Mouse (Mus musculus) ZHBTc4 (cell line): ENCODE measurements around the gene Sema6d.
A peak's percentile ranks its signal among the peaks of the same experiment; 100 is the strongest.

Experiments
- DNase-seq: peaks from one replicate; pipeline ENCODE4 v3.0.0-alpha.2; 2011; ENCODE audit warnings: low read depth, low spot score

Gene Sema6d

DNA sequence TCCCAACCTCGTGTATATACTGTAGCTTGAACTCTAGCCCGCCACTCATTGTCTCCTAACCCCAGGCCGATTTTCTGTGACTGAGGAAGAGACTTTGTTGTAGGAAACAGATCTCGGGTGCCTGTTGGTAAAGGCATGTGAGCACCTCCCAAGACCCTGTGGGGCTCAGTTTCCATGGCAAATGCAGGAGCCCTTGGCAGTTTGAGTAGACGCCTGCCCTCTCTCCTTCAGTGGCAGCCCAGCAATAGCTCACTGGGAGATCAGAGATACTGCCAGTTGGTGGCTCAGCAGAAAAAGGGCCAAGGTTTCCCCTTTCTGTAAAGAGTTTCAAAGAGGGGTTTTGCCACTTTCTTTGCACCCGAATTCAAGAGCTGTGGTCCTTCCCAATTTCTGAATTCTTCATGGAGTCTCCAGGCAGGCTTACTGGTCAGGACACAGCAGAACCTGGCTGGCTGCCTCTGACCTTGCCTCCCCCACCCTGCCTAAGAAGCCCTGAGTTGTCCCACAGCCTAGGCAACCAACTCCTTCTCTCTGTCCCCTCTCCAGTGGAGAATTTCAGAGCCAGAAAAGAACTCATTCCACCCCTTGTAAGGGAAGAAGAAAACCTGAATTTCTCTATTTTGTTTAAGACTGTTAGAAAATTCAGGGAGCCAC, 312.1 kb downstream of the Sema6d start:
- no peak for DNase-seq

DNA sequence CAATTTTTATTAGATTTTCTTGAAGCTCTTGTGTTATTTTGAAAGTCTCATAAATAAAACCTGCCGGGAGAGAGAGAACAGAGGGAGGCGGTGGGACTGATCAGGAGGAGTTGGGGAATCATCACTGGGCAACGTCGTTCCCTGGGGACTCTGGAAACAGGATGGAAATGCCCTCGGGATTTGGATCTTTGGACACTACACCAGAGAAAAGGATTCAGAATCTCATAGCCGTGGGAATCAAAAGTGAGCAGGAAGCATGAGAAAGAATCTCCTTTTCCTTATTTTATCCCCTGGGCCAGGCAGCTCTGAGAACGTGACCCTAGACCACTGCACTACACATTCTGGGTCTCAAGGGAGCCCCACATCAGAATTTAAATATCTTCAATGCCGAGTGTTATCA, 313.8 kb downstream of the Sema6d start:
- DNase-seq = no peak

- DNase-seq = no peak
Observed at GRCm38 (mm10) chr2:124403981-124404380, 314.2 kb downstream of the Sema6d start.

GRCm38 (mm10) chr2:124404631-124405562, 315.1 kb downstream of the Sema6d start:
- peak; percentile 87 for DNase-seq

GRCm38 (mm10) chr2:124408956-124409355, 319.2 kb downstream of the Sema6d start:
- no peak for DNase-seq

GRCm38 (mm10) chr2:124416730-124417129, 327.0 kb downstream of the Sema6d start:
- no peak for DNase-seq

DNA sequence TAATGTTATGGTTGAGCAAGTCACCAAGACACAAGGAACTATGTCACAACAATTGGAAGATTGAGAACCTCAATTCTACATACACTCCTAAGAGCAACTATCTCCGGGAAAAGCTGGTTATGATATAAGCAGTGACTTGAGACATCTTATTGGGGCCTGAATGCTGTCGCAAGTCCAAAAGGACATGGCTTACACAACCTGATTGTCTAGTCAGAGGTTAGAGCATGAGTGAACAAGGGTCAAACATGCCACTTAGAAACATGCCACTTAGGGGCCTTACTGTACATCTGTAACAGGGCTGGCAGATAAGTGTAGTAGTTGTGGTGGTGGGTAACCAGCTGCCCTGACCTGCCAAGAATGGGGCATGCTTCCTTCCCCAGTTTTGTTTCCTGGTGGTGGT, 328.6 kb downstream of the Sema6d start:
- no peak for DNase-seq

- no peak for DNase-seq
Observed at GRCm38 (mm10) chr2:124420170-124420825, 330.5 kb downstream of the Sema6d start.

- DNase-seq = no peak
Observed at GRCm38 (mm10) chr2:124429744-124430143, 340.0 kb downstream of the Sema6d start.

GRCm38 (mm10) chr2:124430708-124431107, 340.9 kb downstream of the Sema6d start:
- no peak for DNase-seq

DNA sequence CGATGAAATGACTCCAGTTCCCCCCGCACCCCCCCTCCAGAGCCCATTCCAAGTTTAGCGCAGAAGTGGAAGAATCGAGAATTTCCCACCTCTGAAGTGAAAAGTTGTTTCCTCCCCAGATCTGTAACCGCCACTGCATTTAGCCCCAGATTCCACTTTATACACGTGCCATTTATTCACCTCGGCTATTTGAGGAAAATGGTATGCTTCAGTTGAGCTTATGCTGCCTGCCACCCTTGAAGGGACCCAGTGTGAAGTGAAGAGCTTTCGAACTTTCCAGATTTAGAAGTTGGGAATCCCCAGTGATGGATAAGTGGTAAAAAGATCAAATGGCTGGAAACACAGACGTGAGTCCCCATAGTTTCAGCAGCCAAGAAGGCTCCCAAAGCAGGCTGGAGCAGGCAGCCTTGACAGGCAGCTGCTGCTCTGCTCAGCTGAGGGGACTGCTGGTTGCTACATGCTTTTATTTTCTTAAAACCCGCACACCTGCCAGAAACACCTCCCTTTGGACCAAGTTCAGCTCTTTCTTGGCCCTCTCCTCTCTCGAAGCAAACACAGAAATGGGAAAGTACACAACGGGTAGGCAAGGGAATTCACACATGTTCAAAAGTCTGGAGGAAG, 345.7 kb downstream of the Sema6d start:
- no peak for DNase-seq

GRCm38 (mm10) chr2:124436704-124437103, 346.9 kb downstream of the Sema6d start:
- no peak for DNase-seq

DNA sequence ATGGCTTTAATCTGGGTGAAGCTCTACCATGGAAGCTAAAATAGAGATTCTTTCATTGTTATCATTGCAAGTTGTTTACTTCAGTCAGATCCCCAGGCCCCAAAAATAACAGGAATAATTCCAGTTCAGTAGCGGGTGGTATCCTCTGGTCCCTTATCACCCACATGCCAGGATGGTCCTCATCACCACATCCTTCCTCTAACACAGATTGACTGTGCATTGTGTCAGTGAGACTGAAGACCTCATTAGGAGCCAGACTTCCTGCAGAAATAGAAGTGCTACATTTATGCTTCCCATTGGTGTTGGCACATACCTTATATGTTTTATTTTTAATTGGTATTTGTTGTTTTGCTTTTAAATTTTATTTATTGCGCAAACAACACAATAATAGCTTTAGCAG, 354.4 kb downstream of the Sema6d start:
- DNase-seq = no peak

DNA sequence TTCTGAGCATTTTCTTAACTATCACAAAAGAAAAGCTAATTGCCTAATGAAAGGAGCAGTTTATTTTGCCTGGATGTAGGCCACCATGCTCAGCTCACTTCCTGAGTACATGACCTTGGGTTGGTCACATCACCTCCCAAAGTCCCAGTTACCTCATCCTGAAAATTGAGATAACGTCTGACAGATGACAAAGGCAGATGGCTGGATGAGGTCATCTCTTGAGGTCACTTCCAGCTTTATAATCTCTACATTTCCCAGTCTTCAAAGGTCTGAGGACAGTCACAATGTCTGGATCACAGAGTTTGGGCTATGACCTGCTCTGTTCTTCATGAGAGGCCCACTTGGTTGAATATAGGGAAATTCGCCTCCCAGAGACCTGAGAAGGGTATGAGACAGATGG, 366.1 kb downstream of the Sema6d start:
- no peak for DNase-seq

DNA sequence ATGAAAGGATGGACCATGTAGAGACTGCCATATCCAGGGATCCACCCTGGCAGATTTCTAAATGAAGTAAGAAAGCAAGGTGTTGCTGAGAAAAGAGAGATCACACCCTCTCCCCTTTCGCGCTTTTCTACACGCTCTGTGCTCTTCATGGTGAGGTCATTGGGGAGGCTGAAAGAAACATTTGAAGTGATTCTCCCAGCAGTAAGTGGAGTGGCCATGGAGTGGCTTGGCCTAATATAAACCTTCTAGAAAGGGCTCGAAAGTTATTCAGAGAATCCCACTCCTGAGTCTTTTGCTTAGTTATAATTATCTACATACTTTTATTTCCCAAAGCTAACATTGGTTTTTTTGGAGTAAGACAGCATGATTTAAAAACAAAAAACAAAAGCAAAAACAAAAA, 367.2 kb downstream of the Sema6d start:
- DNase-seq = no peak

- no peak for DNase-seq
Observed at GRCm38 (mm10) chr2:124458028-124458427, 368.3 kb downstream of the Sema6d start.

GRCm38 (mm10) chr2:124460956-124461355, 371.2 kb downstream of the Sema6d start:
- DNase-seq = no peak

DNA sequence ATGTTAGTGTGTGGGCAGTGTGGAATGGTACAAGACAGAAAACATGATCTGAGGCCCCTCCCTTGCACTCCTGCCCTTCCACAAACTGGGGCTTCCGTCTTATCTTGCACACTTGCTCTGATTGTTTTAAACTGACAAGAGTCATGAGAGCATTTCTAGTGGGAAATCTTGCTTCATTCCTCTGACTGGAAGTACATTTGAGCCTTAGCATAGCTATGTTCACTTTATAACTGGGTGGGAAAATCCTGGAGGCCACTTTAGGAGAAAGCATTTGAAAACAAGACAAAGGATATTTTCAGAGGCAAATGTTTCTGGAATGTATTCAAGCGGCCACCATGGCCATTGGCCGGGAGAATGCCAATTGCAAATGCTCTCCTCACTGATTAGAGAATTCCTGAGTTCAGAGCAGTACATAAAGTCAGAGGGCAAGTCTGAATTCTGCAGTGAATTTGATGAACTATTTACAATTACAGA, 371.6 kb downstream of the Sema6d start:
- peak; percentile 7 for DNase-seq

DNA sequence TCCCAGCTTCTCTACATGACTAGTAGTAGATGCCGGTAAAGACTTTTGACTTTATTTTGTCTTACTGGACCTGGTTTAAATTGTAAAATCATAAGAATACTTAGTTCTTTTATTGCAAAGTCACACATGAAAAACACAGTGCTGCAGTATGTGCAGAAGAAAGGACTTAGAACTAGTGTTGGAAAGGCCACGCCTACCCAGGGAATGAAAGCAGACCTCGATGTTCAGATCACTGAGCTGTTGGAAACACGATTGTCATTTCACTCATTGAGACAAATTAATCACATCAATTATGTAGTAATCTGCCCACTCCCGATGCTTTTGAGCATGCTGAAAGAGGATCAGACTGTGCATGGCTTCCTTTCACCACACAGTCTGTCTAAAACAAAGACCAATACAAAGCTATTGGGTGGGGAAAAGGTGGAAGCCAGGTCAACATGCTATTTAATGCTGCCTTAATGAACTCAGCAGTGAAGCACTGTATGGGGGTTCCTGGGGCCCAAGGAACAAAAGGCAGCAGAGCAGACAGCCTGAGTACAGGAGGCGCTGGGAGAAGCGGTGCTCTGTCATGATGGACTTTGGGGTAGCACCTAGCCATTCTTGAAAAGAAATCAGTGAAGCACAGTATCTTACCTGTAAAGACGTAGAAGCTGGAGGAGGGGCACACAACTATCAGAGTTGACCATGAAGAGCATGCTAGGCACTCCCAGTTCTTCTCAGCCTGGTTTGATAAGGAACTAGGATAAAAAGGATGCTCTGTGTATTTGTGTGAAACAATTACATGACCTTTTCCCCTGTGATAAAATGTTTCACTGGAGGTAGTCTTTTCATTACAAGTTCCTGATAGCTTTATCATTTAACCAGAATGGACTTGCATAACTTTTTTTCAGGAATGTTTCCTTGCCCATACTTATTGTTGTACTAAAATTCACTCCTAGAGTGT, 375.5 kb downstream of the Sema6d start:
- peak; percentile 21 for DNase-seq

DNA sequence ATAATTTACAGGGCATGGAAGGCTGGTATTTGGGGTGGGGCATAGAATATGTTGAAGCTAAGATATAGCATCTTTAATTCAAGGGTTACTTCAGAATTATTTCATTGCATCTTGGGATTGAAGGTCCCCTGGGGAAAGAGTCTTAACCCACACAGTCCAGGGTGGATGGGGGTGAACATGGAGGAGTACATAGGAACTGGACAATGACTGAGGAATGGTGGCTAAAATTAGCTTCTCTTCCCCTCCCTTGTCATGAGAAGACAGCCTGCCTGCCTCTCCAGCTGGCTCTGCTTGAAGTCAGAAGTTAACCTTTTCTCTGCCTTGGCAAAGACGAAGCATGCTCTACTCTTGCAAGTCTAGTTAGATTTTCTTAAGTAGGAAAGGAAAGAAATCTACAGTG, 377.7 kb downstream of the Sema6d start:
- no peak for DNase-seq
